Mouse (Mus musculus): ENCODE results near the gene Gm49661.
A peak's percentile ranks its signal among the peaks of the same experiment; 100 is the strongest.

Gm49661 gene

GRCm38 (mm10) chr8:84934860-84935259 is 34.4 kb downstream of the Gm49661 start:
- peak; percentile 36 for DNase-seq (ENCODE audit: low read depth, low spot score)

GRCm38 (mm10) chr8:84933767-84934559 is 35.3 kb downstream of the Gm49661 start:
- DNase-seq (ENCODE audit: low read depth, low spot score), result no peak

- DNase-seq (ENCODE audit: low read depth, low spot score), result no peak
These were observed 38.7 kb downstream of the Gm49661 start for GRCm38 (mm10) chr8:84930582-84930981.

GRCm38 (mm10) chr8:84928456-84929306 is 40.6 kb downstream of the Gm49661 start:
- DNase-seq (ENCODE audit: low read depth, low spot score), result peak; percentile 68

GRCm38 (mm10) chr8:84927513-84927912 is 41.7 kb downstream of the Gm49661 start:
- DNase-seq (ENCODE audit: low read depth, low spot score), result no peak

- DNase-seq (ENCODE audit: low read depth, low spot score), result no peak
These were observed 43.7 kb downstream of the Gm49661 start for GRCm38 (mm10) chr8:84925557-84925956.

GRCm38 (mm10) chr8:84921596-84921995 is 47.6 kb downstream of the Gm49661 start:
- no peak for DNase-seq (ENCODE audit: low read depth, low spot score)

- no peak for DNase-seq (ENCODE audit: low read depth, low spot score)
These were observed 50.6 kb downstream of the Gm49661 start for GRCm38 (mm10) chr8:84918646-84919045.

GRCm38 (mm10) chr8:84917781-84918180 is 51.5 kb downstream of the Gm49661 start:
- DNase-seq (ENCODE audit: low read depth, low spot score), result no peak
